Mouse (Mus musculus) brown adipose tissue, adult 24 weeks (tissue): ENCODE measurements around the gene Gm10392. TPM values are rescaled to one million over a fixed set of nuclear protein-coding genes. Genes with fewer than 3 reads are reported as not detected.

Source experiments
- H3K27ac ChIP-seq: fragments of 200-500 bp; replicated peaks from 2 replicates; pipeline ENCODE4 v1.5.1; 2012; ENCODE audit warnings: low read depth, mild to moderate bottlenecking, low read length
- H3K4me1 ChIP-seq: fragments of 200-500 bp; 2 replicates; pipeline ENCODE4 v1.6.1; 2012; ENCODE audit warnings: low read length, mixed read lengths; ENCODE audit not compliant: control insufficient read depth, insufficient read depth, insufficient read length
- H3K4me3 ChIP-seq: fragments of 200-500 bp; 2 replicates; pipeline ENCODE4 v1.5.1; 2012; ENCODE audit warnings: low read depth, mild to moderate bottlenecking, low read length, moderate library complexity; ENCODE audit not compliant: insufficient read depth
- polyA plus RNA-seq: library from polyadenylated mRNA; stranded (reverse); fragments of >200 nt; gene quantifications from 2 replicates; pipeline ENCODE4 v1.2.4, GENCODE M21; 2012; ENCODE audit not compliant: missing spikeins, insufficient read depth, insufficient read length

Gene Gm10392
- polyA plus RNA-seq, 1 experiment: not detected

DNA sequence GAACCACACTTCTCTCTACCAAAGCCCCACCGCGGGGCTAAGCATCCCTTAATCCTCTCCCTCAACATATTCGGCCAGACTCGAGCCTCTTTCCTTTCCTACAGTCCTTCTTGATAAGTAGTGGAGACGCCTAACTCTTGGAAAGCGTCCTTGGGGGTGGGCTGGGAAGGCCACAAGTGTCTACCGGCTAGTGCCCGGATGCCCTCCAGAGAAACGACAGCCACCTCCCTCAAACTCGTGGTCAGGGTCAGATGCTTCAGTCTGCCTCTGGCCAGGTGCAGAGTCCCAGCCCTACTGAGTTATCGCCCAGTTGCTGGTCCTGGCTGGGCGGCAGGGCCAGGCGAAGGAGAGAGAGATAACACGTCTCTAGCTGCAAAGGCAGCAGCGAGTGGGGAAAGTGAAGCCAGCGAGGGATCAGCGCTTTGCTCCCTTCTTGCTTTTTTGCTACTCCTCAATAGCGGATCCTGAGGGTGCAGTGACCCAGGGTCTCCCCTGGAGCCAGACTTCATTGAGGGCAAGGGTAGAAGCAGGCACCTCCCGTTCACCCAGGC is 4.6 kb downstream of the Gm10392 start:
- Histone ChIP-seq H3K27ac (peak overlapping the region; percentile 76), H3K4me3 (peak overlapping the region; percentile 76), H3K4me1 (peaks cover 15% of the 10 kb centered on the region)

DNA sequence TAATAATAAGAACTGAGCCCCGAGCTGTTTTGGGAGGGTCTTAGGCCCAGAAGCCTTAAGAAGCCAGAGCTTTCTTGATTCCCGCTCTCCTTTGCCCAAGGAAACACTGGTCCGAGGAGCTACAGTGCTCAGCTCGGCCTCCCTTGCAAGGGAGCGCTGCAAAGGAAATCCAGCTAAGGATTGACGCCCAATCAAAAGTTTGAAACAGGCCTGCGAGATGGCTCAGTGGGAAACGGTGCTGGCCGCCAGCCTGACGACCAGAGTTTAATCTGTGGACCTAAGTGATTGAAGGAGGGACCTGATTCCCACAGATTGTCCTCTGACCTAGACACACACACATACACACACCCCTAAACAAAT is 5.2 kb downstream of the Gm10392 start:
- peak overlapping the region; percentile 76 for H3K4me3 ChIP-seq
- peak overlapping the region; percentile 76 for H3K27ac ChIP-seq
- H3K4me1 ChIP-seq: peaks cover 15% of the 10 kb centered on the region

- Histone ChIP-seq H3K4me1 (peaks cover 11% of the 10 kb centered on the region), H3K4me3 (peak overlapping the region; percentile 92), H3K27ac (peak overlapping the region; percentile 76)
Observed at GRCm38 (mm10) chr11:77512891-77513810, 5.8 kb downstream of the Gm10392 start.

DNA sequence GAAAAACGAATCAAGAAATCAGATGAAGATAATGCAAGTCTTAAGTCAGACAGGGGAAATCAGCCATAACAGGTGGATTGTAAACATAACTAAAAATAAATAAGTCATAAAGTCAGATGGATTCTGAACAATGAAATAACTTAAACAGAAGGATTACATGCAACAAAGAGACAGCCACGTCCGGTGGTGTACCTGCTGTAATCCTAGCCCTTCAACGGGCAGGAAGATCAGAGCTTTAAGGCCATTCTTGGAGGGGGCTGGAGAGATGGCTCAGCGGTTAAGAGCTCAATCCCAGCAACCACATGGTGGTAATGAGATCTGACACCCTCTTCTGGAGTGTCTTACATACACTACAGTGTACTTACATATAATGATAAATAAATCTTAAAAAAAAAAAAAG is 7.7 kb downstream of the Gm10392 start:
- no peak overlapping the region for H3K4me3 ChIP-seq
- peaks cover 10% of the 10 kb centered on the region for H3K4me1 ChIP-seq
- no peak overlapping the region for H3K27ac ChIP-seq

DNA sequence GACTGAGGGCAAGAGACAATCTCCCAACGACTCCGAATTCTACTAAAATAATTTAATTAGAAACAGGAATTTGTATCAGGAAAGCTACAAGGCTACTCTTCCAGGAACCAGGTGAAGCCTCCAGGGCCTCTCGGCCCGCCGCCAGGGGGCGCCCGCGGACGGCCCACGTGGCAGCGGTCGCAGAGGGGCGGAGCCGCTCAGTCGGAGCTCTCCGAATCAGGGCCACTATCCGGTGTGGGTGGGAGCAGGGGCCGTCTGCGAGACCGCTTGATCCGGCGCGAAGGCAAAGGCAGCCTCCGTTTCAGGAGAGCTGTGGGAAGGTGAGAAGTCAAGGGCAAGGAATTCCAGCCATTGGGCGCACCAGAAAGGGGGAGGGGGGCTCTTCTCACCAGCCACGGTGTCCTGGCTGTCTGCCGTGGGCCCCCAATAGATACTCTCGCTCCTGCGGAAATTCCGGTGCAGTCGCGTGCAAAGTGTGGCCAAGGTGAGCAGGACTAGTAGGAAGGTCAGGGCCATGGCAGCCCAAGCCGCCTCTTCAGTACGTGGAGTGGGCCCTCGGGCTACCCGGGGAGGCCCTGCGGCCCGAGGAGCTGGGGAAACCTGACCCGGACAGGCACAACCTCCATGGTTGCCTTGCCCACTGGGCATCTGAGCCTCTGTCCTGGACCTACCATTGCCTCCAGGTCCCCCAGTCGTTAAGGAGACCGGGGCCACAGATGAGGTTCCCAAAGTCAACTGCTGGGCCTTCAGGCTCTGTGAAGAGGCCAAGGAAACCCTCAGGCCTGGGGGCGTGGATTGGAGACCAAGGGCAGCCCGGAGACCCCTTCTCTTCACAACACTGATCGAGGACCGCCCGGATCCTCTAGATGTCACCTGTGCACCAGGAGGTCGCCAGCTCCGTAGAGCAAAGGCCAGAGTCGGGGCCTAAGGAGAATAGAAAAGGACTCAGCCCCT is 10.7 kb downstream of the Gm10392 start:
- peaks cover 6% of the 10 kb centered on the region; the same call in 1 of the 2 replicates for H3K4me1 ChIP-seq
- H3K27ac ChIP-seq: no peak overlapping the region
- peak overlapping the region; percentile 58 for H3K4me3 ChIP-seq

GRCm38 (mm10) chr11:77507426-77507825 is 11.6 kb downstream of the Gm10392 start:
- Histone ChIP-seq H3K27ac (no peak overlapping the region), H3K4me1 (peaks cover 7% of the 10 kb centered on the region), H3K4me3 (no peak overlapping the region)

- Histone ChIP-seq H3K4me3 (no peak overlapping the region), H3K27ac (no peak overlapping the region), H3K4me1 (peaks cover 4% of the 10 kb centered on the region)
Observed at GRCm38 (mm10) chr11:77506941-77507340, 12.1 kb downstream of the Gm10392 start.

GRCm38 (mm10) chr11:77506273-77506672 is 12.7 kb downstream of the Gm10392 start:
- no peak overlapping the region for H3K27ac ChIP-seq
- H3K4me1 ChIP-seq: peaks cover 4% of the 10 kb centered on the region
- H3K4me3 ChIP-seq: no peak overlapping the region

DNA sequence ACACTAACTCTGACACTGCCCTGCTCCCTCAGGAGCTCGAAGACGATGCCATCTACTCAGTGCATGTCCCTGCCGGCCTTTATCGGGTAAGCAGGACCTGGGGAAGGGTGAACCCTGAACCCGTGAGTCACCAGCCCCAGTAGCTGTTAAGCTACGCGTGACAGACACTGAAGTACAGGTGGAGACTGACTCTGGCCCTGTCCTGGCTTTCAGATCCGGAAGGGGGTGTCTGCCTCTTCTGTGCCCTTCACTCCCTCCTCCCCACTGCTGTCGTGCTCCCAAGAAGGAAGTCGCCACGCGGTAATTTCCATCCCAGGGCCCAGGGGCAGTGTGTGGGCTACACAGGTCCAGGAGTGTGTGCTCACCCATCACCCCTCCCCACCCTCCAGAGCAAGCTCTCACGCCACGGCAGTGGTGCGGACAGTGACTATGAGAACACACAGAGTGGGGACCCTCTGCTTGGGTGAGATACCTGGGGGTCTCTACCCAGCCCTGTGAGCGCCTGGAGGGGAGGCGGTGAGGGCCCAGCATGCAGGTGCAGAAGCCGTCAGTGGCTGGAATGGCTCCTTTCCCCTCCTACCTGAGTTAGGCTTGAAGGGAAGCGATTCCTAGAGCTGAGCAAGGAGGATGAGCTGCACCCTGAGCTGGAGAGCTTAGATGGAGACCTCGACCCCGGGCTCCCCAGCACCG is 13.6 kb downstream of the Gm10392 start:
- Histone ChIP-seq H3K27ac (no peak overlapping the region), H3K4me1 (peaks cover 4% of the 10 kb centered on the region), H3K4me3 (no peak overlapping the region)

- Histone ChIP-seq H3K27ac (no peak overlapping the region), H3K4me1 (peaks cover 4% of the 10 kb centered on the region), H3K4me3 (no peak overlapping the region)
Observed at GRCm38 (mm10) chr11:77504377-77504776, 14.6 kb downstream of the Gm10392 start.

DNA sequence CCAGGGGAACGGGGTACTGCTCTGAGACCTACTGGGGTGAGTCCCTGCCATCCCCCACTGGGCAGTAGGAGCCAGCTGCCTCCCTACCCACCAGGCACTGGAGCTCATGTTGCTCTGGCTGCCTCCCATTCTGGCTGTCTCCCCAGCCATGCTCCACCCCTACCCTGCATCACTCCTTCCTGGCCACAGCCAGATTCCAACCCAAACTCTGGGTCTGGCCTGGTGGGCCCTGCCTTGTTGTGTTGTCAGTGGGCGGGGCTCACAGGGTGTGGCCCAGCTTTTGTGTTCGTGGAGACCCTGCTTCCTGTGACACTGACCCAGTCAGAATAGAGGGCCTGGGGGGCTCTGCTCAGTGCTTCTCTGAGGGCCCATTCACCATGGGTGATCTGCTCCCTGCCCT is 15.5 kb downstream of the Gm10392 start:
- Histone ChIP-seq H3K4me3 (no peak overlapping the region), H3K4me1 (peaks cover 8% of the 10 kb centered on the region), H3K27ac (no peak overlapping the region)

DNA sequence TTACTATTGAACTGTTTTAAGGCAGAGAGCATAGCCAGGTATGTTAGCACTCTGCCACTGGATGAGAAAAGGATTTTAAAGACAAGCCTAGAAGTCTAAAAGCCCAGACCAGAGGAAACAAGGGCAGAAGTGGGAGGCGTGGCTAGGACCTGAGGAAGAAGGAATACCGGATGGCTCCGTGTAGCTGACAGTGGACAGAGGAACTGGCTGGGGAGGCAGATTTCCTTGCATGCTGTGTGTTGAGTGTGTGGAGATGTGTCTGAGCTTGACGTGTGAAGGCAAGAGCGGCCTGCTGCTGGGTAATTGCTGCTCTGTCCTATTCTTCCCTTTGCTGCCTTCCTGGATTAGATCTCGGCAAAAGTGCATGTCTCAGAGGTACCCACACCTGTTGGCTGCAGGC is 16.5 kb downstream of the Gm10392 start:
- H3K4me1 ChIP-seq: peaks cover 17% of the 10 kb centered on the region
- H3K4me3 ChIP-seq: no peak overlapping the region
- no peak overlapping the region for H3K27ac ChIP-seq

GRCm38 (mm10) chr11:77501971-77502370 is 17.0 kb downstream of the Gm10392 start:
- Histone ChIP-seq H3K4me3 (no peak overlapping the region), H3K4me1 (peaks cover 19% of the 10 kb centered on the region), H3K27ac (no peak overlapping the region)

GRCm38 (mm10) chr11:77501392-77501791 is 17.6 kb downstream of the Gm10392 start:
- Histone ChIP-seq H3K4me3 (no peak overlapping the region), H3K4me1 (peaks cover 22% of the 10 kb centered on the region), H3K27ac (no peak overlapping the region)
